Mouse (Mus musculus): ENCODE results near the gene Olfr310. TPM values are rescaled to one million over a fixed set of nuclear protein-coding genes. Genes with fewer than 3 reads are reported as not detected.

The Olfr310 gene
- not detected in 2 replicates for polyA plus RNA-seq (2015; fragmentation: Nextera tagmentation; extraction: Ambion mirVana)

DNA sequence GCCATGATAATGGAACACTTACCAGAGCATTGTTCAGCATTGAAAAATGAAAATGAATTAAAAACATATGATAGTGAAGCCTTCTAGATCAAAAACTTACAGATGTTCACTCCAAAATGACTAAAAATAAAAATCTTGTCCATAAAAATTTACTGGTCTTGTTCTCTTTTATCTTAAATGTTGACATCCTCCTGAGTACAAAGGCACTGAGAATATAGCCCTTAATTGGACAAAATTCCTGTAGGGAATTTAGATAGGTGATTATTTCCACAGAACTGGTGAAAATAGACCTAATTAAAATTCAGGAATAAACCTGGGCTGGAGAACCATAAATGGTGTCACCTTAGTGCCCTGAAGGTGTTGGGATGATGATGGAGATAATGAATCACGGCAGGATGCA lies at the start of gene Olfr310:
TSS of gene Olfr310 (minus strand) at position 101 of the 400 bp plus-strand sequence.
- ATAC-seq (replicated peaks), result no peak
- Histone ChIP-seq H3K36me3 (replicated peaks) (no peaks in the 10 kb centered on the region), H3K9me3 (no peaks in the 10 kb centered on the region), H3K27ac (no peak within 1 kb of the TSS), H3K4me3 (no peak within 1 kb of the TSS), H3K9ac (no peak within 1 kb of the TSS), H3K4me2 (no peak within 1 kb of the TSS), H3K27me3 (replicated peaks) (no peaks in the 10 kb centered on the region), H3K4me1 (no peaks in the 10 kb centered on the region)
- WGBS, result 82% methylated on average over 1 of the region's 1 CpGs

- Histone ChIP-seq H3K9ac (no peak within 1 kb of the TSS), H3K27me3 (replicated peaks) (no peaks in the 10 kb centered on the region), H3K9me3 (no peaks in the 10 kb centered on the region), H3K27ac (no peak within 1 kb of the TSS), H3K4me2 (no peak within 1 kb of the TSS), H3K4me1 (no peaks in the 10 kb centered on the region), H3K36me3 (replicated peaks) (no peaks in the 10 kb centered on the region), H3K4me3 (no peak within 1 kb of the TSS)
- ATAC-seq (replicated peaks), result no peak
Observed at GRCm38 (mm10) chr7:86325530-86325929, 48.6 kb upstream of the Olfr310 start, which contains the start of gene Olfr308. Olfr308 (minus strand) TSS chr7:86325630.

GRCm38 (mm10) chr7:86321323-86321722 lies 44.4 kb upstream of the Olfr310 start:
- WGBS, result 97% methylated on average over 2 of the region's 2 CpGs

DNA sequence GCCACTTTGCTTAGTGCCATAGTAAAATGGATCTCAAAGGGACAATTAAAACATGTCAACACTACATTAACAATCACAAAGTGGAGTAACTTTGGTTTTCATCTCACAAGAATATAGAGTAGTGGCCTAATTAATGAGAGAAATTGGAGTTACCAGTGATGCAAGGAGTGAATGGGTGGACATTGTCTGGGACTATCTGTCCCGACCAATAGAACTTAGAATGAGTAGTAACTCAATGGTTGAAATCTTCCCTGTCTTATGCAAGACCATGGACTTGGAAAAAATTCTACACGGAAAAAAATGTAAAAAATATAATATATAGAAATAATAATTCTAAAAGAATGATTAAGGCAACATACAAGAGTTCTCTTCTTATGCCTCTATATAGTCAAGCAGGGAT lies 36.6 kb upstream of the Olfr310 start, which contains the start of gene Olfr309:
TSS of gene Olfr309 (minus strand) at position 101 of the 400 bp plus-strand sequence.
- no peaks in the 10 kb centered on the region for H3K27me3 ChIP-seq (replicated peaks)
- no peak for ATAC-seq (replicated peaks)
- no peaks in the 10 kb centered on the region for H3K9me3 ChIP-seq
- no peak within 1 kb of the TSS for H3K4me2 ChIP-seq
- no peak within 1 kb of the TSS for H3K27ac ChIP-seq
- H3K4me3 ChIP-seq, result no peak within 1 kb of the TSS
- H3K9ac ChIP-seq, result no peak within 1 kb of the TSS
- no peaks in the 10 kb centered on the region for H3K4me1 ChIP-seq
- no peaks in the 10 kb centered on the region for H3K36me3 ChIP-seq (replicated peaks)
- 73% methylated on average over 2 of the region's 2 CpGs for WGBS

More at GRCm38 (mm10) chr7:86321323-86321722, 44.4 kb upstream of the Olfr310 start:
- Histone ChIP-seq H3K4me3 (no peak overlapping the region), H3K4me1 (no peaks in the 10 kb centered on the region), H3K9me3 (no peaks in the 10 kb centered on the region), H3K27me3 (replicated peaks) (no peaks in the 10 kb centered on the region), H3K9ac (no peak overlapping the region), H3K27ac (no peak overlapping the region), H3K36me3 (replicated peaks) (no peaks in the 10 kb centered on the region), H3K4me2 (no peak overlapping the region)
- no peak for ATAC-seq (replicated peaks)

DNA sequence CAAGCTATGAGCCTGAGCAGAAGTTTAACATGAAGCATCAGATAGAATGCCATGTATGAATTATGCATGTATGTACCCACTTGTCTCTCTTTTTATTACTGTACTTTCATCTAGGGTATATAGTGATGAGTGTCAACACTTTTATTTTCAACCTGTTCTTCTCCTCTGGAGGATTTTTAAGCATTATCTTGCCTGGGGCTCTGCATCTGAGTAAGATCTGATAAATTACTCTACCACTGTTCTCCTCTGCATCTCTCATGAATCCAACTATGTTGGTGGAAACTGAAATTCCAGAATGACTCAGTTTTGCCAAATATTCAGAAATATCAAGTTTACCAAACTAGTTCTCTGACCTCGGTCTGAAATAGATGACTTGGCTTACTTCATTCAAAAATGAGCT lies 30.8 kb downstream of the Olfr310 start, which contains the start of gene Vmn2r76:
TSS of gene Vmn2r76 (minus strand) at position 101 of the 400 bp plus-strand sequence.
- Histone ChIP-seq H3K27ac (no peak within 1 kb of the TSS), H3K4me3 (no peak within 1 kb of the TSS), H3K9ac (no peak within 1 kb of the TSS), H3K4me1 (no peaks in the 10 kb centered on the region), H3K27me3 (replicated peaks) (no peaks in the 10 kb centered on the region), H3K36me3 (replicated peaks) (no peaks in the 10 kb centered on the region), H3K4me2 (no peak within 1 kb of the TSS), H3K9me3 (no peaks in the 10 kb centered on the region)
- WGBS, result 76% methylated on average over 1 of the region's 1 CpGs
- no peak for ATAC-seq (replicated peaks)

Small RNAs within 50 kb of the gene (microRNA-seq; reads per million reads assigned to microRNA genes)
- gene Gm23192, result not detected

Other genes with a start within 250 kb of the Olfr310 start
- not detected in 2 replicates for gene Vmn2r75, start 105.4 kb downstream of the Olfr310 start, polyA plus RNA-seq (2015; fragmentation: Nextera tagmentation; extraction: Ambion mirVana)
- gene Vmn2r76, start 30.9 kb downstream of the Olfr310 start, polyA plus RNA-seq (2015; fragmentation: Nextera tagmentation; extraction: Ambion mirVana), result not detected in 2 replicates
- gene Olfr309, start 36.5 kb upstream of the Olfr310 start, polyA plus RNA-seq (2015; fragmentation: Nextera tagmentation; extraction: Ambion mirVana), result not detected in 2 replicates
- not detected in 2 replicates for gene Olfr308, start 48.5 kb upstream of the Olfr310 start, polyA plus RNA-seq (2015; fragmentation: Nextera tagmentation; extraction: Ambion mirVana)
- not detected in 2 replicates for gene Olfr307, start 60.4 kb upstream of the Olfr310 start, polyA plus RNA-seq (2015; fragmentation: Nextera tagmentation; extraction: Ambion mirVana)
- not detected in 2 replicates for gene Olfr305, start 89.8 kb upstream of the Olfr310 start, polyA plus RNA-seq (2015; fragmentation: Nextera tagmentation; extraction: Ambion mirVana)
- not detected in 2 replicates for gene Olfr304, start 109.5 kb upstream of the Olfr310 start, polyA plus RNA-seq (2015; fragmentation: Nextera tagmentation; extraction: Ambion mirVana)
- not detected in 2 replicates for gene Olfr303, start 120.6 kb upstream of the Olfr310 start, polyA plus RNA-seq (2015; fragmentation: Nextera tagmentation; extraction: Ambion mirVana)
- not detected in 2 replicates for gene Olfr301, start 126.7 kb upstream of the Olfr310 start, polyA plus RNA-seq (2015; fragmentation: Nextera tagmentation; extraction: Ambion mirVana)
- not detected in 2 replicates for gene Olfr299, start 182.7 kb upstream of the Olfr310 start, polyA plus RNA-seq (2015; fragmentation: Nextera tagmentation; extraction: Ambion mirVana)
- not detected in 2 replicates for gene Olfr298, start 215.3 kb upstream of the Olfr310 start, polyA plus RNA-seq (2015; fragmentation: Nextera tagmentation; extraction: Ambion mirVana)
- gene Olfr297, start 242.8 kb upstream of the Olfr310 start, polyA plus RNA-seq (2015; fragmentation: Nextera tagmentation; extraction: Ambion mirVana), result not detected in 2 replicates